Mouse (Mus musculus) CH12.LX (cell line): ENCODE results near the gene Abtb1.

Experiments used
- CHD2 ChIP-seq: IDR thresholded peaks from 2 replicates; pipeline ENCODE4 v1.6.1; 2011; ENCODE audit warnings: low read length, improper control_type of control experiment
- EP300 ChIP-seq: IDR thresholded peaks from 2 replicates; pipeline ENCODE4 v1.6.1; 2011; ENCODE audit warnings: low read length, improper control_type of control experiment
- HCFC1 ChIP-seq: IDR thresholded peaks from 2 replicates; pipeline ENCODE4 v1.6.1; 2012; ENCODE audit warnings: low read depth, mild to moderate bottlenecking, inconsistent platforms, low read length, improper control_type of control experiment
- IRF4 ChIP-seq: IDR thresholded peaks from 2 replicates; pipeline ENCODE4 v1.6.1; 2014; ENCODE audit warnings: low read depth, mild to moderate bottlenecking, inconsistent platforms, low read length, improper control_type of control experiment
- KAT2A ChIP-seq: IDR thresholded peaks from 2 replicates; pipeline ENCODE4 v1.6.1; 2012; ENCODE audit warnings: low read length, improper control_type of control experiment, inconsistent platforms; ENCODE audit not compliant: insufficient replicate concordance
- MAX ChIP-seq: IDR thresholded peaks from 2 replicates; pipeline ENCODE4 v1.6.1; 2011; ENCODE audit warnings: low read length, improper control_type of control experiment
- MYC ChIP-seq: IDR thresholded peaks from 2 replicates; pipeline ENCODE4 v1.6.1; 2011; ENCODE audit warnings: low read depth, mild to moderate bottlenecking, improper control_type of control experiment, low read length
- POLR2A ChIP-seq: IDR thresholded peaks from 2 replicates; pipeline ENCODE4 v1.6.1; 2011; ENCODE audit warnings: low read depth, mild to moderate bottlenecking, improper control_type of control experiment, low read length
- TCF12 ChIP-seq: IDR thresholded peaks from 2 replicates; pipeline ENCODE4 v1.6.1; 2014; ENCODE audit warnings: low read depth, mild to moderate bottlenecking, inconsistent platforms, low read length, improper control_type of control experiment
- UBTF ChIP-seq: IDR thresholded peaks from 2 replicates; pipeline ENCODE4 v1.6.1; 2012; ENCODE audit warnings: low read depth, mild to moderate bottlenecking, inconsistent platforms, low read length, improper control_type of control experiment, moderate library complexity

GRCm38 (mm10) chr6:88821901-88822300, 19.9 kb downstream of the Abtb1 start:
- no peak for TF ChIP-seq POLR2A
- TF ChIP-seq EP300, result no peak
- no peak for TF ChIP-seq IRF4
- no peak for TF ChIP-seq MYC
- TF ChIP-seq KAT2A, result no peak
- no peak for TF ChIP-seq CHD2
- TF ChIP-seq HCFC1, result no peak
- TF ChIP-seq MAX, result no peak
- no peak for TF ChIP-seq UBTF
- no peak for TF ChIP-seq TCF12
